Mouse (Mus musculus): ENCODE results near the gene Skint10. TPM values are rescaled to one million over a fixed set of nuclear protein-coding genes. Genes with fewer than 3 reads are reported as not detected.

Gene Skint10
- under 1 TPM in 1 of 2 experiments, not detected in 1; 0.26 TPM for polyA plus RNA-seq (2017; shearing (Covaris generic))

DNA sequence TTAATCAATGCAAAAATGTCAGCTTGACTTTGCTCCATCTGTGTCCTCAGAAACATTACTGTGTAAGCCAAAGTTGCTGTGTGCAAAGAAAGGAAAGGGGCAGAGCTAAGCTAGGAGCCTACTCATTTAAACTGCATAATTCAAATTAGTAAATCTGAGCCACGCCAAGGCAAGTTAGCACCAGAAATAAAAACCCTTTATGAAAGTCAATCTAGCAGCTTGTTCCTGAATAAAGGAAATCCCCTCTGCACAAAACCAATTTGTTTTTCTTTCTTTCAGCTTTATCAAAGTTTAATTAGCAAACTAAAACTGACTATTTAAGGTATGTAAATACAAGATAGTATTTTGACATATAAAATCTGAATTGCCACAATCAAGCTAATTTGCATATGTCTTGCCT is at the start of gene Skint10:
Gene Skint10 (minus strand): TSS at position 101 of the 400 bp plus-strand sequence.

Other genes with a start within 250 kb of the Skint10 start
- not detected for gene Skint2, start 217.7 kb downstream of the Skint10 start, polyA plus RNA-seq (2017; shearing (Covaris generic))